Mouse (Mus musculus): ENCODE results near the gene Dzip1.
A peak's percentile ranks its signal among the peaks of the same experiment; 100 is the strongest.

Gene Dzip1

DNA sequence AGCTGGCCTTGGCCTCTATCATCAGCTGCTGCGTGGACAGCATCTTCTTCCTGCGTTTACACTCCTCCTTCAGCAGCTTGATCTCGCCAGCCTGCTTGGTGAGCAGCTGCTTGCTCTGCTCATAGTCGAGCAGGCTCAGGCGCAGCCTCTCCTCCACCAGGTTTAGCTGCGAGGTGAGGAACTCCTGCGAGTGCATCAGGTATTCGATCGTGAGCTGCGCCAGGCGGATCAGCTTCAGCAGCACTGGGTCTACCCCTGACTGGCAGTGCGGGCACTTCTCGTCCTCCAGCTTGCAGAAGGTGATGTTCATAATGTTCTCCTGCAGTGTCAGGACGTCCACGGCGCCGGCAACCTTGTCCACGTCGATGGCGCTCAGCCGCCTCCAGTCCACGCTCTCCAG, 3.0 kb downstream of the Dzip1 start:
- no peak for DNase-seq

GRCm38 (mm10) chr14:118920654-118921053, 4.6 kb downstream of the Dzip1 start:
- DNase-seq = no peak

DNA sequence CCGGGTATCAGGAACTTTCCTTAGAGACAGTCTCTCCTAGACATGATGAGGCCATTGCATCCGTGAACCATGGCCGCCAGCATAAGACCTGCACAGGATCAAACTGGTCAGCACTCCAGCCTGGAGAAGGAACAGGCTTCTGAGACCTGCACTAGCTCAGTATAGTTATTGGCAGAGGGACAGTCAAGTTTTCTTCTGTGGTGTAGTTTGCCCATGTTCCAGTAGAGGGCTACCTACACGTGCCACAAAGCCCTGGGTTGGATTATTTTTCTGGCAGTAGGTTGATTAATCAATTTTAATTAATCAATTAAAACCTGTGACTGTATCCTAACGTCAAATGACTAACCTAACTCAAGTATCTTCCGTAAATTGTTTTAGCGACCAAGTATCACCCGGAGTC, 6.2 kb downstream of the Dzip1 start:
- DNase-seq = no peak

DNA sequence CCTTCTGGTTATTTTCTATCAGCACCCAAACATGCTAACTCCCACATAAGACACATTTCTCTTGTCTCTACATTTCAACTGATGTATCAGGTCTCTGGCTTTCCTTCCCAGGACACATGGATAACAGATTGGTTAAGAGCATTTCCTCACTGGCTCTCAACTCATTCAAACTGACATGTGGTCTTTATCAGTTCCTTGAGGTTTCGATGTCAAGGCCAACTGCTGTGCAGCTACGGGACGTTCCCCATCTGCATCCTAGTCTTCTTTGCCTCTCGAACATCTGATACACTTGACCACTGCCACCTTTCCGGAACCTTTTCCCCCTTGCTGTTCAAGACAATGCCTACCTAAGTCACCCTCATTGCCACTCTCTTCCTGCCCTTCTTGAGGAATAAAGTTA, 11.6 kb downstream of the Dzip1 start:
- no peak for DNase-seq

- no peak for DNase-seq
Measured at GRCm38 (mm10) chr14:118911521-118911920, 13.7 kb downstream of the Dzip1 start.

DNA sequence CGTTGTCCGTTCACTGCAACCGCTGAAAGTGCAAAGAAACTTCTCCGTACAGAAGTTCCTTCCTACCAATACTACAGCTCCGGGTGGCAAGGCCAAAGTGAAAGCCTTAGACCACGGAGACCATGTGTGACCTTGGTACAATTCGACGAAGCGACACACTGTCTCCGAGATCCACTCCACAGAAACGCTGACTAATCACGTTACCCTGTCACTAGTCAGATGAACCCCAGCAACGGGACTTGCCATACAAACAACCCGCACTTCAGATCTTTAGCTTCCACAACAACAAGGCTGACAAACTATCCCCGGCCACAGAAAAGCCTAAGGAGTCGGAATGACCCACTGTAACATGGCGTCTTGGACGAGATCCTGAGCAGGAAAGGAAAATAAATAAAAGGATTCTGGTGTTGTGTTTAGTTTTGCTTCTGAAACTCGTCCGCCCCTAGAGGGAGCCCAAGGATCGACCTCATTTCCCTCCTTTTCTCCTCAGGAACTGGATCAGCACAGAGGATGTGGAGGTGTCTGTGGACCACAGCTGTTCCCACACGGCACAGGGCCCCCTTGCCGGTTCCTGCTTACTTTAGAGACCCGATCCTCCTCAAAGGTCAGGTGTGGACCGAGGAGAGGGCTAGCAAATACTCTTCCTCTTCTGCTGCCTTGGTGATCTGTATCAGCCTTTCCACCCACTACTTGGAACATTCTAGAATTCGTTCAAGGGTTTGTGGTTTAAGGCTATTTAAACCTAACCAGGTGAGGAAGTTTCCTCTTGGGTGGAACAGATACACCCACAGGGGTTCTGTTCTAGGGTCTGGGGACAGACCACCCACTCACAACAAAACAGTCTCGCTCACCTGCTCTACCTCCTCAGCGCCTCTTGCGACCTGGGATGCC, 14.7 kb downstream of the Dzip1 start:
- peak; percentile 45 for DNase-seq

- no peak for DNase-seq
Measured at GRCm38 (mm10) chr14:118909872-118910271, 15.4 kb downstream of the Dzip1 start.

- no peak for DNase-seq
Measured at GRCm38 (mm10) chr14:118907592-118907991, 17.7 kb downstream of the Dzip1 start.

- DNase-seq = no peak
Measured at GRCm38 (mm10) chr14:118903867-118904562, 21.2 kb downstream of the Dzip1 start.

GRCm38 (mm10) chr14:118903397-118903796, 21.9 kb downstream of the Dzip1 start:
- DNase-seq = no peak

GRCm38 (mm10) chr14:118900911-118901310, 24.3 kb downstream of the Dzip1 start:
- DNase-seq = no peak

DNA sequence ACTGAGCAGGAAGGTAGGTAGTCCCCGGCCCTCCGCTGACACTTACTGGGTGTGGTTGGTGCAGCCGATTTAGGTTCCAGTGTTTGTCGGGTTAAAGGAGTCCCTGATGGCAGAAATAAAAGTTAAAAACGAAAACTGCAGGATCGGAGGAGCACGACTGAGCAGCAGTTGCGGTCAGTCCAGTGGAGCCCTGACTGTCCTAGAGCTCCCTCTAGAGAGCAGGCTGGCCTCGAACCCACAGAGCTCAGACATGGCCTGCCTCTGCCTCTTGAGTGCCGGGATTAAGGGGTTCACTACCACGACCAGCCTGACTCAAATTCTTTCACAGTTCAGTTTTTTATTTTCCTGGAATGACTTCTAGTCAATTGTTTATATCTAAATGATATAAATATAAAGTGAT, 25.3 kb downstream of the Dzip1 start:
- DNase-seq = no peak

DNA sequence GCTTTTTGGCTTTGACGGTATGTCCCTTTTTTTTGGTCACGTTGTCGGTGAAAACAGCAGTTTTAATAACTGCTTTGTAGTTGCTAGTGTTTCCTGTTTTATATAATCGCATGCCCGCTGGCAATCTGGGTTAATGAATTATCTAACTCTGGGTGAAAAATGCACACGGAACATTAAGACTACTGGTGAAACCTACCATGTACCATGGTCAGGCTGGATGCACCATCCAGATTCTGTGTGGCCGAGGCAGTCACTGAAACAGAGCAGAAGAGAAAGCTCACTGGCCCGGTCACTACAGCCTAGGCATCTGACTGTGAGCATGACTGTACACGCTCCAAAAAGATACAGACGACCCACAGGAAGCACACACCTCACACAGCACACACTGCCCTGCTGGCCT, 29.6 kb downstream of the Dzip1 start:
- DNase-seq = no peak

DNA sequence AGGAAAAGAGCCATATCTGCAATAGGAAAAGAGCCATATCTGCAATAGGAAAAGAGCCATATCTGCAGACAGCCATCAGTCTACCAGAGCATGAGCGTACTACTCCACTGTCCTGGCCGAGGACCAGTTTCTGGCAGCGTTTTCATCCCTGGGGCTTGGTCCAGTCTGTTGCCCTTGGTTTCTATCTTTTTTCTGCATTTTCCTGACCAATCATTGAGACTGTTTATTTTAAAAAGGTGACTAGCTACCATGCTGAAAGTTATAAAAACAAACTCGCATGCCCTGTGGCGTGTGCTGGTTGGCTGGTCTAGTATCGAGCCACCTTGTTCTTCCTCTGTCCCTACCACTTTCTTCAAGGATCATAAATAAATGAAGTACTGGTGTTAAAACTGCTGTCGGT, 30.0 kb downstream of the Dzip1 start:
- DNase-seq = no peak

GRCm38 (mm10) chr14:118890101-118890500, 35.2 kb downstream of the Dzip1 start:
- no peak for DNase-seq

DNA sequence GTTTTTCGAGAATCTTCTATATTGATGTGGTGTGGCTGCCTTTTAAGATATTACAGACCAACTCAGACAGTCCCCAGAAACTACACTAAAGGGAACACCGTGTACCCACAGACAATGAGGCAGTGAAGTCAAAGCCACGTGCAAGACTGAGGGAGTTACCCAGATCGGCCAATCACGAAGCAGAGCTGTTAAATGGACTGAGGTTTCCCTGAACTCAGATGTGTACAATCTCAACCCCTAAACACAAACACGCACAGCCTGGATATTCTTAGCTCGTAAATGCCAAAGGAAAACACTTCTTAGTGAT, 41.1 kb downstream of the Dzip1 start:
- no peak for DNase-seq

DNA sequence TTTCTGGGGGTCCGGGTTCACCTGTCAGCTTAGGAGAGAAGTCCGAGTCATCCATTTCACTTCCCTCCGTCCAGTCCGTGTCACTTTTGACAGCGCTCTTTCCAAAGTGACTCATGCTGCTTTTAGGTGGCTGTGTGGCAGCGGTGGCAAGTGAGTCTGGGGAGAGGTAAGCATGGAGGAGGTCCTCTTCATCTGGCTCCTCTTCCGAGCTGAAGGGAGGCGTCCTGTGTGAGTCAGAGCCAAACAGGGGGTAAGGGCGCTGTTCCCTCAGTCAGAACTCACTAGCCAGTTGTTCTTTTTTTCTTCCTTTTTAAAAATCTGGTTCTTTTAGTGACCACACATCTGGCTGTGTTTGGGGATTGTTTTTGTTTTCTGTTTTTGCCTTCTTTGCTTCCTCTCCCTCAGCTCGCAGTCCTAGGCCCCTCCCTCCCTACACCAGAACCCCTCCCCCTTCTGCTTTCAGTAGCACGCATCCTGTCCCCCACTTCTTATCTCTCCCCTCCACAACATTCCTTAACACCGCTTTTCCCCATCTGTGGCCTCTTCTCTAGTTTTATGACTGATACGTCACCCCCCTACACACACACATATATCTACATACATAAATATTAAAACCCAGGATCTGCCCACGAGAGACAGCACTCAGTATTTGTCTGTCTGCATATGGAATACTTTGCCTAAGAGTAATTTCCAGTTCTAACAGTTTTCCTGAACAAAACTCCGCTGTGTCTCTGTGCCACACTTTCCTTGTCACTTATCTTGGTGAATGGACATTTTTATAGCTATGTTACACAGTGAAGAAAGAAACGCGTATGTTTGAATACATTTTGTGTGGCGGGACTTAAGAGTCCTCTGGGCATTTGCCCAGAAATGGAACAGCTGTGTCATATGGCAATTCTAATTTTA, 41.7 kb downstream of the Dzip1 start:
- DNase-seq = no peak

DNA sequence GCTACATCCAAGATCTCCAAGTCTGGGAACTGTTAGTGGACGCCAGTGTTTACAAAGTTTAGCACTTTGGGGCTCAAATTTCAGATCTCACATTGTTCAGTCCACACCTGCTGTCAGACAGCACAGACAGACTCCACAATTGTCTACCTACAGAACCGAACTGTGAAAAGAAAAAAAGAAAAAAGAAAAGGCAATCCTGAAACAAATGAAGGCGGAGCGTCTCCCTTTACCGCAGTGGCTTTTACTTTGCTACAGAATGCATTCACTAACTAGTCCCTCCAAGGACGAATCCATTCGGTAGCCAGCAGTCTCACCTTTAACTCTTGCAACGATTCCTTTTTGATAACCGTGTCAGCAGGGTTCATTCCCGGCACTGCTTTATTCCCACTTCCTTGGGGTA, 44.6 kb downstream of the Dzip1 start:
- DNase-seq = no peak

DNA sequence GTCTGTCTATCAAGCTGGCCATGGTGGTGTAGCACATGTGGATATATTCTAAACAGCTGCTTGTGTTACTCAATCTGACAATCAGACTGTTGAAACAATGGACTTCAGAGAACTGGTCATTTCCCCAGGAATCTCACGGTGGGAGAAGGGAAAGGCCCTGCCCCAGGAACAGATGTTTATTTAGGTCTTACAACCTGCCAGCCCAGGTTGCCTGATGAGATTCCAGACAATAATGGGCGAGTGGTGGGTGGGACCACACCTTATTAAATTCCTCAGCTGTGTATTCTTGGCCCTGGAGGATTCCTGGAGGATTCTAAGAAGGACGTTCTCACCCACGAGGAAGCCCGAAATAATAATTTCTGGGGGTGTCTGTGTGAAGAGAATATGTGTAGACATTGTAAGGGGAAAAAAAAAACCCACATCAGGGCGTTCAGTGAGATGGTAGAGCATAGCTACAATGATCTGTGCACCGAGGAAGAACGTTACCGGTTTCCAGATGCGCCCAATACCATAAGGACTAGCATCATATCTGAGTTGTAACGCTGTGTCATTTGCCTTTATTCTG, 46.8 kb downstream of the Dzip1 start:
- no peak for DNase-seq

- DNase-seq = no peak
Measured at GRCm38 (mm10) chr14:118874786-118875415, 50.4 kb downstream of the Dzip1 start.

- no peak for DNase-seq
Measured at GRCm38 (mm10) chr14:118874126-118874525, 51.1 kb downstream of the Dzip1 start.

DNA sequence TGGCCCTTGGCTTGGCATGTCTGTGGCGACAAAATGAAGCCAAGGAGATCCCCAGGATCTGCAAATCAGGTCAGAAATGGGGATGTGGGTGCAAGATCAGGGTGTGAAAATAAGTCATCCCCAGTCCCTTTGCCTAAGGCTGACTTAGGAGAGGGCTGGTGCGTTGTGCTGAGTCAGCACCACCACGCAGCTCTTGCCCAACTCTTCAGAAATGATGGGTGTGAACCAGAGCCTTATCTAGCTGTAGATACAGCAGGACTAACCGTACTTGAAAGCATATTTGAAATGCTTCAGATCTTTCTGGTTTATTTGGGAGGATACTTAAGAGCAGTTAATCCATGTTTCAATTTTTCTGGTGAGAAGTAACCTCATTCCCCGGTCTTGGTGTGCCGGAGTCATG, 55.5 kb downstream of the Dzip1 start:
- no peak for DNase-seq

All from cerebellum, adult 9-10 months (tissue).